Mouse (Mus musculus) CD4-positive helper T cell, adult 2 months (primary cell): ENCODE measurements around the gene Top2a.

Source experiments
- DNase-seq: peaks from one replicate; pipeline ENCODE4 v3.0.0-alpha.2; 2012; ENCODE audit warnings: low read depth, missing footprints, low spot score

Gene Top2a

GRCm38 (mm10) chr11:98949958-98950460, 74.0 kb downstream of the Top2a start:
- peak; percentile 39 for DNase-seq

DNA sequence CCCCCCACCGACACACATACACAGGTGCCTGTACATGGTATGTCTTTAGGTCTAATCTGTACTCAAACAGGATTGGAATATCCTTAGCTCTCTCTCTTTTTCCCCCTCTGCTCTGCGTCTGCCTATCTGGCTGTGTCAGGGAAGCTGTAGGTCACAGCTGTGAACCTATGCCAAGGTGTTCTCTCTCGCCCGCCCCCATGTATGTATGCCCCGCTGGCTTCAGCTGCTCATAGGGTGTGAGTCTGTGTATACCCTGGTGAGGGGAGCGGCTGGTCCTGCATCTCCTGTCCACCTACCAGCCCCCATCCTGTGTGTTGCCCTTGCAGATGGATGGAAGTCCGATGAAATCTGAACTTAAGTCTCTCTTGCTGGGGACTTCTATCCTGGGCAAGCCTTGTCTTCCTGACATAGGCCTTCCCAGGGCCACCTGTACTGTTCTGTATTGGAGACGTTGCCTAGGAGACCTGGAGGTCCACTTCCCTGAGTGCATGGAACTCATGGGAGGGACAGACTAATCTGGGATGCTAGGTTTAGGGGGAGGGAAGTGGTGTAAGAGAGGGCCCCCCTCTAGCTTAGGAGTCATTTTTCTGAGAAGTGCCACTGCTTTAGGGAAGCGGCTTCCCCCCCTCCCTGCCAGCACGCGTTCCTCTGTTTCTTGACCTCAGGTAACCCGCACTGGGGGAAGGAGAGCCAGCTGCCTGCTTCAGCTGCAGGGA, 74.6 kb downstream of the Top2a start:
- DNase-seq: peak; percentile 19

- peak; percentile 69 for DNase-seq
These were observed 75.9 kb downstream of the Top2a start for GRCm38 (mm10) chr11:98947969-98948569.

- DNase-seq: no peak
These were observed 78.4 kb downstream of the Top2a start for GRCm38 (mm10) chr11:98945605-98945977.

DNA sequence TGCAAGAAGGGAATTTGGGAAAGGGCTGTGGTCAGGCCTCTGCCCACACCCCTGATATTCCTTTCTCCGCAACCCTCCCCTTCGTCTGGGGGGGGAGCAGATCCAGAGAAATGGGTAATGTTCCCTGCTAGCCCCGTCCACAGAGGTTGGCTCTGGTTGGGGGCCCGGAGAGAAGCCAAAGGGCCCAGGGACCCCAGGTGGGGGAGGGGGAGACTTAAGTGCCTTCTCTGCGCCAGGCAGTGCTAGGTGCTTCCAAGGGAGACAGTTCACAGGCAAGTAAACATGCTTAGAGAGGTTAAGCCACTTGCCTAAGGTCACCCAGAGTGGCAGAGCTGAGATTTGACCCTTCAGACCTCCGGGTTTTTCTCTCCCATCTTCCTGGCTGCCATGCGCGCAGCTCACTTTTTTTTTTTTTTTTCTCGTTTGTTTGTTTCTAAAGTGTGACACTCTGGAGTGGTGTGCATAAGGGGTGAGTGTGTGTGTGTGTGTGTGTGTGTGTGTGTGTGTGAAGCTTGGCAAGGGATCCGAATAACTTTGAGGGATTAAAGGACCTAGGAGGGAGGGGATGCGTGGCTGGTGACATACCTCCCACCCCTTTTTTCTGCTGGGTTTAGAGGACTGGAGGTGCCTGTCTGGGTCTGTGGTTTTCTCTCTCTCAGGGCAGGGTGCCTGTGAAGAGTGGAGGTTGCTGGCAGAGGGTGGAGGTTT, 78.9 kb downstream of the Top2a start:
- DNase-seq: peak; percentile 85

DNA sequence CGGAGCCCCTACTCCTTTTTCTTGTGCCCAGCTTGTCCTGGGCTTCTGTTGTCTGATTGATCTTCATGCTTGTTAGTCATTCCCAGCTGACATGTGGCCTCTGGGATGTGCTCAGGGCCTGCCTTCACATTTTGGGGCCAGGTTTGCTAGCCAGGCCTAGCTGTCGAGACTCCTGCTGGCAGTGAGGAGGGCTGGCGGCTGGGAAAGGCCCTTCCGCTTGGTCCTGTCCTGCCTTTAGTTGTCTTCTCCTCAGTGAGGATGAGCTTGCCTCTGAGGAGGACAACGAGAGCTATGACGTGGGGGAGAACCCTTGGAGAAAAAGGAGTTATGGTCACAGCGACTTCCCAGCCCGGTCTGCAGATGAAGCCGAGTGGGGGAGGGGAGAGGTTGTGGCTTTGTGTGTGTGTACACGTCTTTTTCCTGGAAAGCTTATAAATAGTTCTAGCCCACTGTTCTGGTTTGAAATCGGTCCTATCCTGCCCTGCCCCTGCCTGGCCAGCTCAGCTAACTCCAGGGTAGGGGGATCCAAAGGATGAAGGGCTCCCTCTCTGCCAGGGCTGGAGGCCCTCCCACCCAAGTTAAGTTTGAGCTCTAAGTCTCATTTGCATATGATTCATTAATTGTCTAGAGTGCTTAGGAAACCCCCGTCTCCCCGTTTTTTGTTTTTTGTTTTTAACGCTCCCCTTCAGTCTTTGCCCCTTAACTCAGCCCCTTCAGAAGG, 80.1 kb downstream of the Top2a start:
- peak; percentile 79 for DNase-seq
